Mouse (Mus musculus): Measurements from ENCODE around the gene Tmem245. TPM values are rescaled to one million over a fixed set of nuclear protein-coding genes. Genes with fewer than 3 reads are reported as not detected.
"Not testable (repeated sequence)": the region's sequence is repeated elsewhere in the genome, so short reads cannot be mapped to it uniquely, and the experiment has no call there.

The Tmem245 gene
- total RNA-seq, 2 experiments from 2014 or later = 37.7 to 45.7 TPM

DNA sequence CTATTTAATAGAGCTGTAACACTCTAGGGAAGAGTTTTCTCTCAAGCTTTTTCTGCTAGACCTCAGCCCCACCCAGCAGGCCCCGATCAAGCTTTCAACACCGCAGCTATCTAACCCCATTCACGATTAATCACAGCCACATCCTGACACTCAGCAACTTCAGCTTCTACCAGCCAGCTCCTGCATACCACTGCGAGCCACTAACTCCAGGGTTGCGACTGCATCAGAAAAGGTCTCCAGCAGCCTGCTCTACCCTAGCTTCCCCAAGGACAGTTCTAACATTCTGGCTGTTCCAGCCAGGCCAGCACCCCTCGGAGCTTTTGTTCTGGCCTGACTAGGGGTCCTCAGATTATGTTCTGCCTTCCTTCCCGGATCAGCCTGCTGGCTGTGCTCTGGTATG lies 15.1 kb downstream of the Tmem245 start:
- DNase-seq (ENCODE audit: low spot score in 2 of 2) = no peak

DNA sequence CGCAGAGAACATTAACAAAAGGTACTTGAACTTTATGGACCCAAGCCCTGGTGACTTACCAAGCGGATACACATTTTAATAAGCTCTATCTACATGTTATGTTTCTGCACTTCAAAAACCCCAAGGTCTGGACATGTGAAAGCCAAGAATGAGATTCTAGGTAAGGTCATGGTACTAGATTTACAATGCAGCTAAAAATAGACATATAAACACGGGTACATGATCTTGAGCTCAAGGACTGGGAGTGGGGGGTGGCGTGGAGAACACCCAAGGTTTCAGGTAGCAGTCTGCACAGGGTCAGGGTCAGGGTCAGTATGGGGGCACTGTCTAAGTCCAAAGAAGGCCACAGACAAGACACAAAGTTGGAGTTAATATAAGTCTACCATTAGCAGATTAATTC lies 16.9 kb downstream of the Tmem245 start:
- DNase-seq (ENCODE audit: low spot score in 2 of 2) = no peak

DNA sequence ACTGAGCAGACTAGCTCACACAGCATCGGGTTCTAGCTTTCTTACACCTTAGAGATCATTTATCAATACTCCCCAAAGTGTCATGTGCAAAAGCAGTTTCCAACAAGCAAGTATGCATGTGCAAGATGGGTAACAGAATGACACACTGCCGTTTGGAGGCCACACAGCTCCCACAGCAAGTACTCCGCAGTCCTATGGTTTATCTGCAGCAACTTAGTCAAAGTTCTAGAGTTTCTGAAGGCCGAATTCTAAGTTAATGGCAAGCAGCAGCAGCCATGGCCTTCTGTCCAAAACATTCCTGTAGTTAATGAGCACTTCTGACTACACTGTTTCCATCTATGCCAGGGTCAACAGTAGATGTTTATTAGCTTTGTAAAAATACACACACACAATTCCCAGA lies 20.3 kb downstream of the Tmem245 start:
- DNase-seq (ENCODE audit: low spot score in 2 of 2) = no peak

DNA sequence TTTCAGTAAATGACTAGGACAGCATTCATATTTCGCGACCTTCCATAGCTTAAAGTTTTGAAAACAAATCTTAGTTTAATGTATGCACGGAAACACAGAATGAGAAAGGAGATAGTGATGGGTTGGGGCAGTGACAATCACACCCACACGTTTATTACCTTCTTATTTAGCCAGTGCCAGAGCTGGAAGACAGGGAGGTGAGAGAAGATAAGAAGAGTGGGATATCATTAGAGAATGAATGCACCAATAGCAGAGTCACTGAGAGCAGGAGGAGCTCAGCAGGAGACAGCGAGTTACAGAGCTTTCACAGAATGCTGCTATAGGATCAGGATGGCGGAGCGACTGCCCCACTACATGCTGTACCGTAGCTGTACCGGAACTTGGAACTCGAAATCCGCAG lies 25.0 kb downstream of the Tmem245 start:
- DNase-seq (ENCODE audit: low spot score in 2 of 2) = no peak

DNA sequence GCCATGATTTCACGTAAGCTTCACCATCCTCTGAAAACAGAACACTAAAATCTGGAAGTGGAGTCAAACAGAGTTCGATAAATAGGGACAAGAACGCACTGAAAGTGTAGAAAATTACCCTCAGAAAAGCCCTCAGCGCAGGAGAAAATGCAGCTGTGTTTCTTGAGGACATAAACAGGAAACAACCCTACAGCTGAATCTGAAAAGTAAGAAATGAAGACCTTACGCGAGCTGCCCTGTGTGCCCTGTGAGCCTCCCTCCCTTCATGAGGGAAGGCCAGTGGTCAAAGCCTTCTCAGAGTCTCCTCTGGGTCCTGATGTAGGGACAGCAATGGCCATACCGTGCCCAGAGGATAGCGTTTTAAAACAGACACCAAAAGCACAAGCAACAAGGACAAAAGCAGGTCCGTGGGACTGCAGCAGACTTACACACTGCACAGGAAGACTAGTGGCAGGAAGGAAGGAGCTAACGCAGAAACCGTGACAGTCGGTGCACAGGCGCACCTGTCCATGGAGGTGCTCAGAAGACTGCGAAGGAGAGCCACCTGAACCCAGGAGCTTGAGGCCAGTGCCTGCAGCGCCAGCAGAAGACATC lies 31.4 kb downstream of the Tmem245 start:
- DNase-seq (ENCODE audit: low spot score in 2 of 2) = no peak

DNA sequence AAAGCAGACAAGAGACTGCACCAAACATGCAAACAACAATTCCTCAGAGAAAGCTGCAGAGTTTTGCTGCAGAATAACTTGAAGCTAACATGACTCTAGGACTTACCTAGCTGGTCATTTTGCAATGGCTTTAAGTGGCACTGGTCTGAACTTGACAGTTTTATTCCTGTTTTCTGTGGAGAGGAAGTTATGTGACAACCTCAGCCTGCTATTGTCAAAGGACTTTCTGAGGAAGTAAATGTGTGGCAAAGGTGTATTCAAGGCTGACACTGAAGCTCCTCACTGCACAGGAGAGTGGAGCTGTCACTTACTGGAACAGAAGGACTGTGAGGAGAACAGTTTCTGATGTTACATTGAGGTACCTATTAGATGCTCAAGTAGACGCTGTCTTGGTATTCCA lies 32.5 kb downstream of the Tmem245 start:
- no peak for DNase-seq (ENCODE audit: low spot score in 2 of 2)

DNA sequence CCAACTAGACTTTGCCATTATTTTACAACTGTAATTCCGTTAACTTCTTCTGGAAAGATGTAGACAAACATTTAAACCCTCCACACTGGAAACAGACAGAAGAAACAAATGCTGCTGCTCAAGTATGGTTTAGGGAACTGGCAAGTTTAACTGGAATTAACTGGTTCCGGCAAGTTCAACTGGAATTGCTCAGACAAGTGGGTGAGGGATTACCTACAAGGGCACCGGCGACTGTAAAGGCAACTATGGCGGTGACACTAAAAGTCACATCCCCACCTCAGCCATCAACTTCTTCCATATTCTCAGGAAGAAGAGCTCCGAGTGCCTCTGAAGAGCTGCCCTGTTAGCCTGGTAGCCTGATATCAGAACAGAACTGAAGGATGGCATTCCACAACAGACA lies 32.9 kb downstream of the Tmem245 start:
- DNase-seq (ENCODE audit: low spot score in 2 of 2) = no peak

DNA sequence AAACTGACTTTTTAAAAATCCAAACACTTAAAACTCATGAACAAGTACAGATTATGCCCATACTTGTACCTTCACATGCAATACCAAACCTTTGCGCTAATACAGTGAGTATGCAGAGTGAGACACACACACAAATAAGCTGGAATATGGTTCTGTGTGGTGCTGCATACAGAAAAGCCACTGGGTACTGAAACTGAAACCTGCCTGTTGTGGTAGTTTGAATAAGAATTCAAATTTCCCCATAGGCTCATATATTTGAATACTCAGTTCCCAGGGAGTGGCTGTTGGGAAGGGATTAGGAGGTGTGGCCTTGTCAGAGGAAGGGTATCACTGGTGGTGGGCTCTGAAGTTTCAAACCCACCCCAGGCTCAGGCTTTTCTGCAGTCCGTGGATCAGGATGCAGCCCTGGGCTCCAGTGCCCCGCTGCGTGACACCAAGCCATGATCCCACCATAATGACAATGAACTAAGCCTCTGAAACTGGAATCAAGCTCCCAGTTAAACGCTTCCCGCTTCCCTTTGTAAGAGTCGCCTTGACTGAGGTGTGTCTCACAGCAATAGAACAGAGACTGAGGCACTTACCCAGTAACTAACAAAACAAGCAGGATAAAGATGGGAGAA lies 34.7 kb downstream of the Tmem245 start:
- no peak for DNase-seq (ENCODE audit: low spot score in 2 of 2)

DNA sequence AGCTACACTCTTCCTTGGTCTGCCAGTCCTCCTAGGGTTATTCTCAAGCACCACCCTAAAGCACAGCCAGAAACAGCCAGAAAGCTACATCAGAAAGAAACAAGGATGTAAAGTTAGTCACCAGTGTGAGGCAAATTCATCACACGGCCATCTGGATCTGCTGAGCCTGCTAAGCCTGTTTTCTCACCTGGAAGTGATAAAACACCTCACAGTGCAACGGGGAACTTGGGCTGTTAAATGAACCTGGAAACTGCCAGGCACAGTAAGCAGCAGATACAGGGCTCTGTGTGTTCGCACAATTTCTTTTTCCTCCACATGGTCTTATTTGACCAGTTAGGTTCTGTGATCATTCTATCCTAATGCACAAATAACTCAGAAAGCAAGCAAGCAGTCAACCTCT lies 37.7 kb downstream of the Tmem245 start:
- no peak for DNase-seq (ENCODE audit: low spot score in 2 of 2)

DNA sequence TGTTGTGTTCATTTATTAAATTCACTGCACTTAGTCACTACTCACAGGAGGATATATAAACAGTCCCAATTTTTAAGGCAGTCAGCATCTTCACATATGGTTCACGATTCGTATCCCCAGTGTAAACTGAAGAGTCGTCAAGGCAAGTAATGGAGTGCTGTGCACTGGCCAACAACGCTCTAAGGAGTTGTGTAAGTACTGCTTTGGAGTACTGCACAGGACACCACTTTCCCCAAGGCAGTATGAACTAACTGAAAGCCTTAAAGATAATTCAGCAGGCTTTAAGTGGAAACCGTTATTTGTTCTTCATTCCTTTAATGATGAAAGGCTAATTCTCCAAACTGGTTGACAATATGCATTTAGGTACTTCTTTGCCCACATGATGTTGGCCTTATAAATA lies 39.6 kb downstream of the Tmem245 start:
- no peak for DNase-seq (ENCODE audit: low spot score in 2 of 2)

DNA sequence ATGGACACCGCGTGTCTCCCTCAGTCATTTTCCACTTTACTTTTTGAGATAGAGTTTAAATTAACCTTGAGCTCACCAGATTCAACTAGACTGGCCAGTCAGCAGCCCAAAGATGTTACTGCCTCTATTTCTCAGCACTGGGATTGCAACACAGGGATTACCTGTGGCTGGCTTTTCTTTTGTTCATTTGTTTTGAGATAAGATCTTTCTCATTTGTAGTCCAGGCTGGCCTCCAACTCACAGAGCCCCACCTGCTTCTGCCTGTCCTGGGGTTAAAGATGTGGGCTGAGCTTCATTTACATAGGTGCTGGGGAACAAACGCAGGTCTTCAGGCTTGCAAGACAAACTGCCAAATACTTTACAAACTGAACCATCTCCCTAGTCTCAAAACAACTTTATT lies 40.3 kb downstream of the Tmem245 start:
- DNase-seq (ENCODE audit: low spot score in 2 of 2) = no peak

DNA sequence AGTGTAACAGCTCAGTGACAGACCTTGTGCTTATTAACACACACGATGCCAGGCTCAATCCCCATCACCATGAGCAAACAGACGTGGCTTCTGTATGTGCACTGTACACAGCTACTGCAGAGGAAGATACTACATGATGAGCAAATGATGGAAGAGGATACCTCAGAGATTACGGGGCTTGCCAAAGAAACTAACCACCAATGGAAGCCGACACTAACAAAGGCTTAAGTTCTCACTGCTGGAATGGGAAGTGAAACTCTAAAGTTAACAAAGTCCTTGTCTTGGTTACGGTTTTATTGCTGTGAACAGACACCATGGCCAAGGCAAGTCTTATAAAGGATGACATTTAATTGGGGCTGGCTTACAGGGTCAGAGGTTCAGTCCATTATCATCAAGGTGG lies 41.7 kb downstream of the Tmem245 start:
- DNase-seq (ENCODE audit: low spot score in 2 of 2) = no peak

DNA sequence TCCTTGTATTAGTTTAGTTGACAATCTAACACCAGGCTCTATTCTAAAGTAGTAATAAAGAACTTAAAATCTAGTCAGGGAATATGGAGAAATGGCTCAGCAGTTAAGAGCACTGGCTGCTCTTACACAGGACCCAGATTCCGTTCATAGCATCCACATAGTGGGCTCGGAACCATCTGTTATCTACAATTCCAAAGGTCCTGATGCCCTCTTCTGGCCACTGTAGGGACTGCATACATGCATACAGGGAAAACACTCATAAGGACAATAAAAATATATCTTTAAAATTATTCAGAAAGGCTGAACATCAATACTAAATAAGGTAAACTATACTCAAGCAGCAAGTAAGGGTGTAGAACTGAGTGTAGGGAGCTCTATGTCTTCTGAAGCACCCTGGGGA lies 45.6 kb downstream of the Tmem245 start:
- no peak for DNase-seq (ENCODE audit: low spot score in 2 of 2)

DNA sequence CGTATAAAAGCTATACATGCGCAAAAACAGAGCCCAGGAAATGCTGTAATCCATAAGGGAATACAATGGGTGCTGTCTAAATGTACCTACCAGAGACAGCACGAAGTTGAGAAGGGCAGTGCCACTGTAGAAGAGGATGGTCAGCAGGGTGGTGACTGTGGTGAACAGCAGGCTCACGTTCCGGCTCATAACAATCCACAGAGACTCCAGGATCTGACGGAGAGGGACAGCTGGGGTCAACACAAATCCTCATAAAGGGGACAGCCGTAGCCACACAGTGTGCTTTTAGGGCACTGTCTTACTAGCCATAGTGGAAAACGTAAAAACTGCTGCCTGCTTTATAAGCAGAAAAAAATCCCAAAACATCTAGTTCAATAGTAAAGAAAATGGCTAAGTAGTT lies 48.0 kb downstream of the Tmem245 start:
- no peak for DNase-seq (ENCODE audit: low spot score in 2 of 2)

DNA sequence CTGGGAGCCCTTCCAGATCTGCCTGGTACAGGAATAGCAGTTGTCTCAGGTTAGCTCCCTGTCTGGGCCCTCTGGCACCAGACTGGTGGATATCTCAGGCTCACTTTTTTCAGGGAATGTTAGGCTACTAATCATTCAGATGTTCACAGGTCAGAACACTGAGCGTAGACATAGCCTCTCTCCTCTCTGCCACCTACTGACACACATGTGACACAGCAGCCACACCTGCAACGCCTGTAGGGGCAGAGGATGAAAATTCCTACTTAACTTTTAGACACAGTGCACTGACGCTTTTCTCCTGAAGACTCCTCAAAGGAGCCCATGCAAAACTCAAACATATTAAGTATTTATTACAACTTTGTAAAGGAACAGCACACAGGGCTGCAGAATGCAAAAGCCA lies 49.7 kb downstream of the Tmem245 start:
- no peak for DNase-seq (ENCODE audit: low spot score in 2 of 2)

DNA sequence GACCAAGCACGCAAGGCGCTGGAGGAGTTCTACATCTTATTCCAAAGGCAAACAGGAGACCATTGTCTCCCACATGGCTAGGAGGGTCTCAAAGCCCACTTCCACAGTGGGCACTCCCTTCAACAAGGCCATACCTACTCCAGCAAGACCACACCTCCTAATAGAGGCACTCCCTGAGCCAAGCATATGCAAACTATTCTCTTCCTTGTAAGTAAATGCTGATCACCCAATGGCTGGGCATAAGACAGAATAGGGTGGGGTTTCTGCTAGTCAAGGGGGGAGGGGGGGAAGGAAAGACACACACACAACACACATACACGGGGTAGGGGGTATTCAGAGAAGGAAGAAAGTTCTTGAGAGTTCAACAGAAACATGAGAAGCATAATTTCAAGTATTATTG lies 53.0 kb downstream of the Tmem245 start:
- no peak for DNase-seq (ENCODE audit: low spot score in 2 of 2)

DNA sequence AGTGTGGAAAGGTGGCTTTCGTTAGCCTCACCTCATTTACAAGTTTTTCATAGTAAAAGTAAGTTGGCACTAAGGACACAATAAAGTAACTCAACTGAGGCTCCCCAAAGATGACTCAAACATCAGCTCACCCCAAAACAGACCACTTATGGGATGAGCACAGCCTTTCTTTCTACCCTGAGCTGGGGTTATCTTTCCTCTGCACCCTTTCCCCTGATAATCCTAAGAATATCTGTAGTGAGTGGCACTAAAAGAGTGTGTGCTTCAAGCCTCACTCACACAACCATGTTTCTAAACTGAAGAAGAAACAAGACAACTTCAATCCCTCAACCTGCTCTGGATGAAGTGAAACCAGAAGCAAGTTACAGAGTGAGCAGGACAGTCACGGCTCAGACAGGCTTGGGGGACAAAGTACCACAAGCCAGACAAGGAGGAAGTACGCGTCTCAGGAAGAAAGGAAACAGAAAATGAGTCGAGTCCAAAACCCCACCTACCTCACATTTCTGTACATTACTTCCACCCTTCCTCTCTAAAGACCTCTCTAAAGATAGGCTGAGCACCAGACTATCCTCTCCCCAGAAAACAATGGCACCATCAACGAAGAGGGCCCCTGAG lies 54.6 kb downstream of the Tmem245 start:
- no peak for DNase-seq (ENCODE audit: low spot score in 2 of 2)

DNA sequence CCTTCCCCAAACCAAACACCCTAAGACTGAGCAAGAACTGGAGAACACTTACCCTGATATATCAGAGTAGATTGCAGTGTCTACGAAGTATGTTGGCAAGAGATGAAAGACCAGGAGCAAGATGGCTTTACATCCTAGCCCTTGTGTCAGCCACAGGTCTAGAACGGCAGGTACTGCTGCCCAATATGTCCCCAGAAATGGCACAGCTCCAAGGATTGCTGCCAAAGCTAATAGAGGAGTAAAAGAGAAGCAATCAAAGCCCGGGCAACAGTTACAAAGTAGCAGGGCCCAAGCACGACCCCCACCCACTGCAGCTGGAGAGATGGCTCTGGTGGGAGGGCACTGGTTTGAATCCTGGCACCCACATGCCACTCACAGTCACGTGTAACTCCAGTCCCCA lies 58.8 kb downstream of the Tmem245 start:
- DNase-seq (ENCODE audit: low spot score in 2 of 2) = no peak

DNA sequence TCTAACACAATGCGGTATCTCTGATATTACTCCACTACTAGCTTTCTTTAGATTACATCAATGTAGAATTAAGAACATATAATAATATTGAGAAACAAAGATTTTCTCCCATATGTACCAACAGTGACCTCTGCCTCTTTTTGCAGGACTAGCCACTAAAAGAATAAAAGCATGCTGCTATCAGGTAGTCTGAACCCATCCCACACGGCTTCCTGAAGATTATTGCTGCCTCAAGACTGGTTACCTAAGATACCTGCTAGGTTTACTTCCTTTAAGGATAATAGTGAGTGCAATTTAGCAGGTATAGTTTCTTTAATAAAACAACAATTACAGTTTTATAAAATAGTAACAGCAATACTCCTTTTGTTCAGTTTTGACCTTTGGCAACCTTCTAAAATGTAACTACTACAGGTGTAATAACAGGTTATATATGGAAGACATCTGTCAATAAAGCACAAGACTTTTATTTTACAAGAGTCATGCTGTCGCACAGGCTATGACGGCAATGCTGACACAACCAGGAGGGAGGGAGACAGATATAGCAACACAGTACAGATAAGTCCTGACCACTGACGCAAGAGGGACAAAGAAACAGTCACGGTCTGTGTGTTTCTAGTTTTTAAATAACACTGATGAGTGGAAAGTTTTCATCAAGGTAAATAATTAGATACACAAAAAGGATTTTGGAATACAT lies 60.8 kb downstream of the Tmem245 start:
- no peak for DNase-seq (ENCODE audit: low spot score in 2 of 2)

DNA sequence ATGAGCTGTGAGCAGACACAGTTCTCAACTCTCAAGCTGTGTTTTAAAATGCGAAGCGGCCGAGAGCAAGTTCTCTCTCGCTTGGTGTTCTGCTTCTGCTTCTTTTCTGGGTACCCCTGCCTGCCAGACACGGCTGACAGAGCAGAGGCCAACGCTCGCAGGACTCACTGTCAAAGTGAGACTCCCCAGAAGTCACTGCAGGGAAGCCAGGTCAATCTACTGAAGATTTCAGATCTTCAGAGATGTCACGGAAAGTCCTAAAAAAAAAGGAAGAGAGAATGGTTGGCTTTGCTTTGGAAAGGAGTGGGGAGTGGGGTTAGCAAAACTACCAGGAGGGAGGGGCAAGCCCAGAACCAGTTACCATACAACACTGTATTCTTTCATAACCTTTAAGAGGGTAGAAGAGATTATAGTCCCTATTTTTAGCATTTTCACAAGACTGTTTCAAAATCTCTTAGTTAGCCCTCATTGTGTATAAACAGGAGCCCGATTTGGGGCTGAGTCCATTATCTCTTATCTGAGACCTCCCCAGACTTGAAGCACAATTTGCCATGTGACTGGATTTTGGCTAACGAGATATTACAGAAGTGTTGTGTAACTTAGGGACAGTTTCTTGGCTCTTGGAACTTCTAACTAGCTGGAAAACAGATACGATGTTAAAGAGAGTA lies 67.1 kb downstream of the Tmem245 start:
- no peak for DNase-seq (ENCODE audit: low spot score in 2 of 2)

DNA sequence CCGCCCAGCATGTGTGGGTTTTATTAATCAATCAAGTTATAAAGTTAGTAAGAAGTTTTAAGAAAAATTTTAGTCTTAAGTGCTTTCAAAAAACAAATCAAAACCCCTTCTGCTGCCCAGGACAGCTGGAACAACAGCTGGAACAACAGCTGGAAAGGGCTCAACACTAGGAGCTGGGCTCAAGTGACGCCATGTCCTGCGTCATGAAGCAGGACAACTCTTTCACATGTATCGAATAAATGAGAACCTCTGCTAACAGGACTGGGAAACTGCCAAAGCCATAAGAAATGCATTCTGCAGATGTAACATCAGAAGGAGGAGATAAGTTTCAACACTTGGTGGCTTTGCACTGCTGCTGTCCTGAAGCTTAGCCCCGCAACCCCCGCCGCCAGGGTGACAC lies 68.3 kb downstream of the Tmem245 start:
- no peak for DNase-seq (ENCODE audit: low spot score in 2 of 2)

DNA sequence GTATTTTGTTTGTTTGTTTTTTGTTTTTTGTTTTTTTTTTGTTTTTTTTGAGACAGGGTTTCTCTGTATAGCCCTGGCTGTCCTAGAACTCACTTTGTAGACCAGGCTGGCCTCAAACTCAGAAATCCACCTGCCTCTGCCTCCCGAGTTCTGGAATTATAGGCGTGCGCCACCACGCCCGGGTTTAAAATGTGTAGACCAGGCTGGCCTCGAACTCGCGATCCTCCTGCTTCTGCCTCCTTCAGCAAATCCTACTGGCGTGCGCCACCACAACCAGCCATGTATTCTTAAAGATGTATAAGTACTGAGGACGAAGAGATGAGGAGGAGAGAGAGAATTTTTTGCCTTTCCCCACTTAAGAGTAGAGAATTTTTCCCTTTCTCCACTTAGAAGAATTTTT lies 76.7 kb downstream of the Tmem245 start:
- DNase-seq (ENCODE audit: low spot score in 2 of 2) = not testable (repeated sequence)

Data from left cerebral cortex, adult 18-20 months (tissue).